Mouse (Mus musculus) stomach, embryonic 15.5 days (tissue): ENCODE measurements around the gene Anapc7. TPM values are rescaled to one million over a fixed set of nuclear protein-coding genes. Genes with fewer than 3 reads are reported as not detected.
"Not testable (repeated sequence)": the region's sequence is repeated elsewhere in the genome, so short reads cannot be mapped to it uniquely, and the experiment has no call there.

Source experiments
- ATAC-seq: fragments of 200-750 bp; cut with Nextera tagmentation; 2 replicates; pipeline ENCODE4 v1.8.0; 2017; ENCODE audit warnings: low read depth, moderate number of reproducible peaks, moderate TSS enrichment; ENCODE audit not compliant: insufficient read depth, low FRiP score
- H3K27ac ChIP-seq: fragments of 300-500 bp; sonication (generic); 2 replicates; pipeline ENCODE4 v1.5.1; 2015; ENCODE audit warnings: mild to moderate bottlenecking, inconsistent platforms
- H3K27me3 ChIP-seq: fragments of 300-500 bp; sonication (generic); replicated peaks from 2 replicates; pipeline ENCODE4 v1.6.1; 2015; ENCODE audit warnings: inconsistent platforms
- H3K36me3 ChIP-seq: fragments of 300-500 bp; sonication (generic); 2 replicates; pipeline ENCODE4 v1.6.1; 2015; ENCODE audit warnings: inconsistent platforms
- H3K4me1 ChIP-seq: fragments of 300-500 bp; sonication (generic); 2 replicates; pipeline ENCODE4 v1.6.1; 2015; ENCODE audit warnings: inconsistent platforms
- H3K4me2 ChIP-seq: fragments of 300-500 bp; sonication (generic); 2 replicates; pipeline ENCODE4 v1.6.1; 2015; ENCODE audit warnings: mild to moderate bottlenecking, inconsistent platforms
- H3K4me3 ChIP-seq: fragments of 300-500 bp; sonication (generic); replicated peaks from 2 replicates; pipeline ENCODE4 v1.5.1; 2015; ENCODE audit warnings: inconsistent platforms
- H3K9ac ChIP-seq: fragments of 300-500 bp; sonication (generic); 2 replicates; pipeline ENCODE4 v1.6.1; 2015; ENCODE audit warnings: inconsistent platforms
- H3K9me3 ChIP-seq: fragments of 300-500 bp; sonication (generic); 2 replicates; pipeline ENCODE4 v1.6.1; 2016; ENCODE audit warnings: inconsistent platforms
- WGBS: fragments of 180-500 bp; shearing (Covaris S2); methylation state at CpG from one replicate; pipeline ENCODE4 v1.1.7; 2015; 5-methylcytosine and 5-hydroxymethylcytosine counted together
- polyA plus RNA-seq: library from polyadenylated mRNA; unstranded; fragments of >200 nt; fragmentation: Nextera tagmentation; extraction: Ambion mirVana; gene quantifications from 2 replicates; pipeline ENCODE4 v1.2.1, GENCODE M21; 2015

Anapc7 gene
- polyA plus RNA-seq, 1 experiment from 2014 or later, result 37.7 TPM

DNA sequence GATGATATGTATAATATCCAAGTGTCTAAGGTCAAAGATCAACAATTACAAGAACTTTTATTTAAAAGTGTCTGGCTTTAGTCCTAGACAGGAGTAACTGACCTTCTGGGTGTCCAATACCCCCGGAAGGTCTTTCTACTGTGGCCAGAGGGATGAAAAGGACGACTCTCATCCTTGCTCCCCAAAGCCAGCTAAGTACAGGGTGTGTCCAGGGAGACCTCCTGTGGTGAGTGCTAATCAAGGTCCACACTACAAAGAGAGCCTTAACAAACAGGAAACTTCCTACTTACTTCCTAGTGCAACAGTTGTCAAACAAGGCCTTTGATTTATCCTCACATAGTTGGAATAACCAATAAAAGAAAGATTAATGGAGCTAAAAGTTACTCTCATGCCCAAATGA is 57.6 kb downstream of the Anapc7 start:
- no peak overlapping the region for H3K9ac ChIP-seq
- H3K36me3 ChIP-seq, result peaks cover 38% of the 10 kb centered on the region
- no peak overlapping the region for H3K4me3 ChIP-seq
- H3K9me3 ChIP-seq, result no peaks in the 10 kb centered on the region
- no peak overlapping the region for H3K27ac ChIP-seq
- H3K27me3 ChIP-seq, result no peaks in the 10 kb centered on the region
- H3K4me1 ChIP-seq, result no peaks in the 10 kb centered on the region
- 46% methylated on average over 2 of the region's 2 CpGs for WGBS
- no peak overlapping the region for H3K4me2 ChIP-seq
- no peak for ATAC-seq

DNA sequence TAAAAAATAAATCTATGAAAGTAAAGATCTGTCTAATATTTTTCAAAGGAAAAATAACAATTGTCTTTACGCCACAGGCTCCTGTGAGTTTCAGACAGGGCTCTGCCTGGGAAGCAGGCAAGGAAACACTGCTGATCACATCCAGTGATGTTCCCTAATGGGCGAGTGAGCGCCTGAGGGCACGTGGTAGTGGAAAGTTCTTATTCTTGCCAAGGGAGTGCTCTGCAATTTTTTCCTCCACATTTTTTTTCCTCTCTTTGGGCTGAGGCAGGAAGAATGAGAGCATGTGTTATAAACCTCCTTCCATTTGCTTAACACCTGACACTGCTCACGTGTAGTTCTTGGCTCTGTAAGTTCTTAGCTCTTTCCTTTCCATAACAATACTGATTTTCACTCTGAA is 60.4 kb downstream of the Anapc7 start:
- Histone ChIP-seq H3K4me1 (no peaks in the 10 kb centered on the region), H3K4me2 (no peak overlapping the region), H3K36me3 (peaks cover 38% of the 10 kb centered on the region), H3K9ac (no peak overlapping the region), H3K9me3 (no peaks in the 10 kb centered on the region), H3K4me3 (no peak overlapping the region), H3K27ac (no peak overlapping the region; the same call in 1 of the 2 replicates), H3K27me3 (no peaks in the 10 kb centered on the region)
- no peak for ATAC-seq
- WGBS, result 82% methylated on average over 5 of the region's 5 CpGs

DNA sequence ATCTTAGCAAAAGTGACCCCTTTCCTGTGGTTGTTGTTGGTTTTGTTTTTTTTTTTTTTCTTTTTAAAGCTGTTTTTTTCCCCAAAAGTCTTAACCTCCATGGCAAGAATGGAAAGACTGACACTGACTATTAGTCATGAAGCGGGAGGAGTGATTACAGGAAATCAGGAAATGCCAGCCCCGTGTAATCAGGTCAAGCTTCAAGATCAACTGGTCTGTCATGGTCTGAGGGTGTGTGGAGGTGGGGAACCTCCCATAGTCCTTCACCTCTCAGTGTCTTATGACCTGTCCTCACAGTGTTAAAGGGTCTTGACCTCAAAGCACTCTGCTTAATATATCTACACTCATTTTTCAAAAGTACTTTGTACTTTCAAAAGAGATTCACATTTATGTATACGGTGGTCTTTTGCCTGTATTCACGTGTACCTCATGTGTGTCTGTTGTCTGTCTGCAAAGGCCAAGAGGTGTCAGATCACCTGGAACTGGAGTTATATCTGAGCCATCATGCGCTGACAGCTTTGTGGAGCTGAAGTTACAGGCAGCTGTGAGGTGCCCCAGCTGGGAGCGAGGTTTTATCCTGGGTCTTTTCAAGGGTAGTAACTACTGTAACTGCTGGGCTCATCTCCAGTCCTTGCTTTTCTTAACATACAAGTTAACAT is 61.4 kb downstream of the Anapc7 start:
- H3K9me3 ChIP-seq, result no peaks in the 10 kb centered on the region
- no peak for ATAC-seq
- no peaks in the 10 kb centered on the region for H3K27me3 ChIP-seq
- no peak overlapping the region for H3K4me2 ChIP-seq
- H3K27ac ChIP-seq, result no peak overlapping the region
- no peaks in the 10 kb centered on the region for H3K4me1 ChIP-seq
- H3K4me3 ChIP-seq, result no peak overlapping the region
- H3K36me3 ChIP-seq, result peaks cover 33% of the 10 kb centered on the region
- 81% methylated on average over 6 of the region's 6 CpGs for WGBS
- no peak overlapping the region for H3K9ac ChIP-seq

DNA sequence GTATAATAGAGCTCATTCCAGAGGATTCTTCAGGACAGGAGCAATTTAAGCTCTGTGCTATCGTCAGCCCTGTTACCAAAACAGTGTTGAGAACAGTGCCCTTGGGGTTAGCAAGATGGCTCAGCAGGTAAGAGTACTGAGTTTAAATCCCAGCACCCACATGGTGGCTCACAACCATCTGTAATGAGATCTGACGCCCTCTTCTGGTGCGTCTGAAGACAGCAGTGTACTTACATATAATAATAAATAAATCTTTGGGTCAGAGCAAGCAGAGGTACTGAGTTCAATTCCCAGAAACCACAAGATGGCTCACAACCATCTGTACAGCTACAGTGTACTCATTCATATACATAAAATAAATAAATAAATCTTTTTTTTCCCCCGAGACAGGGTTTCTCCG is 64.8 kb downstream of the Anapc7 start:
- not testable (repeated sequence) for H3K9ac ChIP-seq, ATAC-seq, H3K9me3 ChIP-seq, H3K4me3 ChIP-seq, H3K27me3 ChIP-seq, H3K4me2 ChIP-seq, H3K27ac ChIP-seq, H3K4me1 ChIP-seq
- peaks cover 47% of the 10 kb centered on the region for H3K36me3 ChIP-seq
- 79% methylated on average over 5 of the region's 5 CpGs for WGBS

DNA sequence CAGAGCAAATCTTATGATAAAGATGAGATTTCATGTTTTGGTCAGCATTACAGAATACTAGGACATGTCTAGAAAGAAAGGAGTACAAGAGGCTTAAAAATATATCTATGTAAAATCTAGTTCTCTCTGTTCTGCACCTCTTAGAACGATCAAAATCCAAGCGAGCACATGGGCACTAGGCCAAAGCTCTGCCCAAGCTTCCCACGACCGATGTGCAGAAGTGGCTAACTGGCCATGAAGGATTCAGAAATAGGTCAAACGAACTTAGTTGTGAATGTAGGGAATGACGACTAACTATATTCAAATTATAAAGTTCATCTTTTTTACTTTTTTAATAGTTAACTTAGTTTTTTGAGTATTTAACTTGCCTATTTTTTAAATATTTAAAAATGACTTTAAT is 66.3 kb downstream of the Anapc7 start:
- WGBS, result 84% methylated on average over 6 of the region's 6 CpGs
- no peak overlapping the region for H3K9ac ChIP-seq
- no peaks in the 10 kb centered on the region for H3K9me3 ChIP-seq
- H3K36me3 ChIP-seq, result peaks cover 49% of the 10 kb centered on the region
- no peak for ATAC-seq
- no peak overlapping the region for H3K4me3 ChIP-seq
- no peak overlapping the region for H3K27ac ChIP-seq
- no peak overlapping the region for H3K4me2 ChIP-seq
- H3K4me1 ChIP-seq, result no peaks in the 10 kb centered on the region
- no peaks in the 10 kb centered on the region for H3K27me3 ChIP-seq

DNA sequence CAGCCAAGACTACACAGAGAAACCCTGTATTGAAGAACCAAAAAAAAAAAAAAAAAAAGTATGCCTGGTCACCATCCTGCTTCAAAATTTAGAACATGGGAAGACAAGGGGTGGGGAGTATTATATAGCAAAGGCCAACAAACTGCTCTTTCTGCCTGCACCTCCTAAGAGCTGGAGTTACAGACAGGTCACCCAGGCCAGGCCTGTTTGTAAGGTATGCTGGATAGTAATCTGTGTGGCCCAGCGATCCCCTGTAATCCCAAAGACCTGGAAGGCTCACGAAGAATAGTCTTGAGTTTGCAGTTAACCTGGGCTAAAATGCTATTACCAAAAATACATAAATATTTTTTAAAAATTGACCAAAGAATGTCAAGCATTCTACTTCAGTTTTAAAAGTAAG is 68.7 kb downstream of the Anapc7 start:
- no peaks in the 10 kb centered on the region for H3K4me1 ChIP-seq
- WGBS, result 93% methylated on average over 2 of the region's 2 CpGs
- H3K9me3 ChIP-seq, result no peaks in the 10 kb centered on the region
- H3K9ac ChIP-seq, result no peak overlapping the region
- H3K4me2 ChIP-seq, result no peak overlapping the region
- H3K27ac ChIP-seq, result no peak overlapping the region
- H3K36me3 ChIP-seq, result peaks cover 53% of the 10 kb centered on the region
- H3K4me3 ChIP-seq, result no peak overlapping the region
- no peaks in the 10 kb centered on the region for H3K27me3 ChIP-seq
- ATAC-seq, result no peak

DNA sequence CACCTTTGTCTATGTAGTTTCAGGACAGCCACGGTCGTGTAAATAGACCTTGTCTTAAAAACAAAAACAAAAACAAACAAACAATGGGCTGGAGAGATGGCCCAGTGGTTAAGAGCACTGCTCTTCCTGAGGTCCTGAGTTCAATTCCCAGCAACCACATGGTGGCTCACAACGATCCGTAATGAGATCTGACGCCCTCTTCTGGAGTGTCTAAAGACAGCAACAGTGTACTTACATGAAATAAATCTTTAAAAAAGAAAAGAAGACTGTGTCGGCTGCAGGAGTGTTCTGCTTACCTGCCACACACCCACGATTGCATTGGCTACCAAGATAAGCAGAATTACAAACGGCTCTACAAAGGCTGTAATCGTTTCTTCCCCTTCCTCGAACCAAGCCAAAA is 69.9 kb downstream of the Anapc7 start:
- no peak for ATAC-seq
- Histone ChIP-seq H3K36me3 (peaks cover 49% of the 10 kb centered on the region), H3K4me1 (no peaks in the 10 kb centered on the region), H3K27ac (no peak overlapping the region), H3K4me3 (no peak overlapping the region), H3K4me2 (no peak overlapping the region), H3K9ac (no peak overlapping the region), H3K9me3 (no peaks in the 10 kb centered on the region), H3K27me3 (no peaks in the 10 kb centered on the region)
- WGBS, result 83% methylated on average over 10 of the region's 10 CpGs

DNA sequence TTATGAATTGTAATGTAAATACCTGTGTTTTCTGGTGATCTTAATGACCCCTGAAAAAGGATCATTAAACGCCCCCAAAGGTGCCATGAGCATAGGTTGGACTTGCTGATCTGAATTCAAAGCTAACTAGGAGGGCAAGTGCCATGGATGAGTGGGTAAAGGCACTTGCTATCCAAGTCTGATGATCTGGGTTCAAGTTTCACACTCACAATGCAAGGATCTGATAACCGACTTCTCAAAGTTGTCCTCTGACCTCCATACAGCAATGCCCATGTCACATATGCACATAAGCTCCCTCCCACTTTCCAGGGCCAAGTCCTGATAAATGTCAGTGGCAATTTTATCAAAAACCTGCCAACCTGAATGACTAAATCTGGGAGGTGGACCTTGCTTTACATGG is 71.5 kb downstream of the Anapc7 start:
- H3K9ac ChIP-seq, result no peak overlapping the region
- WGBS, result 80% methylated on average over 2 of the region's 2 CpGs
- no peaks in the 10 kb centered on the region for H3K27me3 ChIP-seq
- H3K36me3 ChIP-seq, result peaks cover 51% of the 10 kb centered on the region
- H3K4me1 ChIP-seq, result peaks cover 1% of the 10 kb centered on the region; the same call in 1 of the 2 replicates
- no peak for ATAC-seq
- no peak overlapping the region for H3K4me2 ChIP-seq
- no peak overlapping the region for H3K27ac ChIP-seq
- H3K4me3 ChIP-seq, result no peak overlapping the region
- H3K9me3 ChIP-seq, result no peaks in the 10 kb centered on the region

DNA sequence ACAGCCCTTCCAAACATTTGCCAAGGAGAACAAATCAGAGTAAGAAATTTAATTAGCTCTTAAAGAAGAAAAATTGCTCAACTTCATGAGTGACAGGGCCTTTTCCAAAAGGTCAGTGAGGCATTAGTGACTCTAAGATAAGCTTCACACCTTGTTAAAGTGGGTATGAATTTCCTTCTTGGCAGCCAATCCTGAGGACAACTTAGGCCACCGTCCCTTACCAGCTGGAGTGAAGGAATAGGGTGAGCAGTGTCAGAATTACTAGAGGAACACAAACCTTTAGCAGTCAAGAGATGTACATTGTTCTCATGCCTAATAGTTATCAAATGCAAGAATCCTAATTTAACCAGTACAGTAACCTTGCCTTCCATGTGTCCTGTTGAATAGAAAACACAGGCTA is 73.0 kb downstream of the Anapc7 start:
- H3K4me1 ChIP-seq, result peaks cover 6% of the 10 kb centered on the region; the same call in 1 of the 2 replicates
- H3K27me3 ChIP-seq, result no peaks in the 10 kb centered on the region
- H3K36me3 ChIP-seq, result peaks cover 38% of the 10 kb centered on the region
- no peak overlapping the region for H3K27ac ChIP-seq
- WGBS, result 63% methylated on average over 1 of the region's 1 CpGs
- H3K4me3 ChIP-seq, result no peak overlapping the region
- ATAC-seq, result no peak
- no peak overlapping the region for H3K4me2 ChIP-seq
- no peaks in the 10 kb centered on the region for H3K9me3 ChIP-seq
- no peak overlapping the region for H3K9ac ChIP-seq

Other genes with a start within 250 kb of the Anapc7 start
- 6.1 and 6.2 TPM in 2 replicates for gene Hvcn1, start 214.9 kb upstream of the Anapc7 start, polyA plus RNA-seq
- 4.8 and 5.0 TPM in 2 replicates for gene Tctn1, start 157.2 kb upstream of the Anapc7 start, polyA plus RNA-seq
- gene Pptc7, start 137.3 kb upstream of the Anapc7 start, polyA plus RNA-seq, result 10.5 and 10.6 TPM in 2 replicates
- 11.4 and 13.8 TPM in 2 replicates for gene Rad9b, start 67.5 kb upstream of the Anapc7 start, polyA plus RNA-seq
- 218 and 229 TPM in 2 replicates for gene Vps29, start 67.3 kb upstream of the Anapc7 start, polyA plus RNA-seq
- 63.2 and 69.5 TPM in 2 replicates for gene Gpn3, start 49.8 kb upstream of the Anapc7 start, polyA plus RNA-seq
- gene Fam216a, start 49.3 kb upstream of the Anapc7 start, polyA plus RNA-seq, result 54.7 and 59.1 TPM in 2 replicates
- gene Arpc3, start 29.8 kb upstream of the Anapc7 start, polyA plus RNA-seq, result 142 and 148 TPM in 2 replicates
- gene Atp2a2, start 80.5 kb downstream of the Anapc7 start, polyA plus RNA-seq, result 33.5 and 35.7 TPM in 2 replicates
- 36.2 and 37.2 TPM in 2 replicates for gene Ift81, start 192.8 kb downstream of the Anapc7 start, polyA plus RNA-seq
- 2.7 and 3.4 TPM in 2 replicates for gene P2rx7, start 222.2 kb downstream of the Anapc7 start, polyA plus RNA-seq